Mouse (Mus musculus) brain, embryonic 14.5 days (tissue): ENCODE results near the gene Acrbp.

Experiments used
- CTCF ChIP-seq: fragments of 200-500 bp; IDR thresholded peaks from 2 replicates; pipeline ENCODE4 v1.5.1; 2012; ENCODE audit warnings: inconsistent platforms, mild to moderate bottlenecking, moderate library complexity, borderline replicate concordance; ENCODE audit not compliant: insufficient read depth, insufficient read length; ENCODE audit errors: extremely low read depth
- POLR2A ChIP-seq: fragments of 200-500 bp; IDR thresholded peaks from 2 replicates; pipeline ENCODE4 v1.6.1; 2012; ENCODE audit warnings: mild to moderate bottlenecking, inconsistent platforms, borderline replicate concordance; ENCODE audit not compliant: poor library complexity, insufficient read depth, insufficient read length, severe bottlenecking; ENCODE audit errors: extremely low read depth

GRCm38 (mm10) chr6:125061493-125061892 lies 12.0 kb downstream of the Acrbp start:
- TF ChIP-seq POLR2A (no peak), CTCF (no peak)
